Mouse (Mus musculus): ENCODE results near the gene Slc12a8.

Slc12a8 gene

DNA sequence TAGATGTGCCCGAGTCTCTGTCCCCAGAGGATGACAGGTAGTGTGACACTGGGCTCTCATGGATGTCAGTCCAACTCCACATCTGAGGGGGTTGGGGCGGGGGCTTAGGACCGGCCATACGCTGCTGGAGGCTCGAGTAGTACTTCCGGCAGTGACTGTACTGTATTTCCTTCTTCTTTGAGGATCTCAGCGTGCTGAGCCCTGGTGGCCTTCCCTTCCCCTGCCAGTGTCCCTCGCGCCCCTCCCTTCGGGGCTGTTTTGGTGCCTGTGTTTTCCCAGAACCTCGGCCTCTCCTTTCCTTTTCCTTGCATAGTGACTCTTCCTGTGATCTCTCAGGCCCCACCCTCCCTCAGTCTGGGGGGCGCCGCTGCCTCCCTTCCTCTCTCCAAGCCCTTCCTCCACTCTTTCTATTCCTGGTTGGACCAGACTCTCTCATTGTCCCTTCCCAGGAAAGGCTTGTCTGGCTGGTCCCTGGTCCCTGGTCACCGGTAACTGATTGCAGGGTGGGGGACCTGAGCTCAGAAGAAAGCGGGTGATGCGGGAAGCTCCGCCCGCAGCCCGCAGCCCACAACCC, 66.8 kb downstream of the Slc12a8 start:
- no peak for DNase-seq (ENCODE audit: inconsistent ontology term)

- no peak for DNase-seq (ENCODE audit: inconsistent ontology term)
Measured at GRCm38 (mm10) chr16:33584455-33585082, 67.4 kb downstream of the Slc12a8 start.

- DNase-seq (ENCODE audit: inconsistent ontology term) = no peak
Measured at GRCm38 (mm10) chr16:33585083-33585460, 67.9 kb downstream of the Slc12a8 start.

DNA sequence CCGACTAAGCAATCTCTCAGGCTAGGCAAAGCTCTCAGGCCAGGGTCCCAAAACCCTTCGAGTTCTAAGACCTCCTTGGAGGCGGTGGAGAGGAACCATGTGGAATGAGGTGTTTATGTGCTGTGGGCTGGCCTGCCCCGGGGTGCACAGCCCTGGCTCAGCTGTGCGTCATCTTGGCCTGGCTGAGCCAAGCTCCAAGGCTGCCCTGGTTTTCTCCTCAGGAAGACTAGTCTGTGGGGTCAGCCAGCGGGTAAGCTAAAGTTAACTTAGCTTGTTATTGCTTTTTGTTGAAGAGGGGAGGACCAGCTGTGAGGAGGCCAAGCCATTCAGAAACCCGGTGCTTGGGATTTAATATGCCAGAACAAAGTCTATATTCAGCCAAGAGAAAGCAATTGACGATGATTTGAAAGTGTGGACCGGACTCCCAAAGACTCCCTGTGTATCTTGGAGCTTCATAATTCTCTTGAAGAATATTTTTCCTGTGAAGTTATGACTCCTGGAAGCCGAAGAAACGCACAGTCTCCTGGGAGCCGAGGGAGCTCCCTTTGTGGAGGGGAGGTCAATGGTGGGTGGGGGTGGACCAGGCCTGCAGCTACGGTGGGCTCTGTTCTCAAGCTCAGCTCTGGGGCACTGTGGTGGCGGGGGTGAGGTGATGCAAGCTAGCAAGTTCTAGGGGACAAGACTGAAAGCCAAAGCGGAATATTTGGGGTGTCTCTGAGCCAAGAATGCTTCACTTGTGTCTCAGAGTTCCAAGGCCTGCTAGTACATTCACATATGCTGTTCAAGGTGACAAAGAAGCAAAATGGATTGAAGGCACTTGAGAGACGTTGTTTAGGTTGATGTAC, 70.4 kb downstream of the Slc12a8 start:
- no peak for DNase-seq (ENCODE audit: inconsistent ontology term)

DNA sequence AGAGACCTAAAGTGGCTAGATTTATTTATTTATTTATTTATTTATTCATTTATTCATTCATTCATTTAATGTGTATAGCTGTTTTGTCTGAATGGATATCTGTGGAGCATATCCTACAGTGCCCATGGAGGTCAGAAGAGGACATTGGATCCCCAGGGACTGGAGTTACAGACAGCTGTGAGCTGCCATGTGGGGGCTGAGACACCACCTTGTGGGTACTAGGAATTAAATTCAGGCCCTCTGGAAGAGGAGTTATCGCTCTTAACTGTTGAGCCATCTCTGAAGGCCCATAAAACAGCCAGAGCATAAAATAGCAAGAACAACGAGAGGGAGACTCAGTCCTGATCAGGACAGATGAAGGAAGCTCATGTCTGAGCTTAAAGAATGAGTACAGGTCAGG, 71.7 kb downstream of the Slc12a8 start:
- no peak for DNase-seq (ENCODE audit: inconsistent ontology term)

DNA sequence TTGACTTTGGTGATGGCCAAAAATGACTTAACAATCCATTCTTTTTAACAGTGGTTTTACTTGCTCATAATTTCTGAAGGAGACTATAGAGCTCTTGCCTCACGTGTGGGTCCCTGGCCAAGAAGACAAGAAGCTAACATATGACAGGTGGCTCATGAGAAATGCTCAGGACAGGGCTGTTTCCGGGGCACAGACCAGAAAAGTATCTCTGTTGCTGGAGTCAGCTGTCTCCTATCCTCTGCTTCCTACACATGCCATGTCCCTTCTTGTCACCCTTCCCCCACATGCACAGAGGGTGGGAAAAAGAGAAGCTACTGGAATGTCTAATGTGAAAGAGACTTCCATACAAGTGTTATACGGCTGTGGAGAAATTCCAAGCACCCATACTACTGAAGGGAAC, 73.3 kb downstream of the Slc12a8 start:
- DNase-seq (ENCODE audit: inconsistent ontology term) = no peak

GRCm38 (mm10) chr16:33591390-33592067, 74.4 kb downstream of the Slc12a8 start:
- no peak for DNase-seq (ENCODE audit: inconsistent ontology term)

DNA sequence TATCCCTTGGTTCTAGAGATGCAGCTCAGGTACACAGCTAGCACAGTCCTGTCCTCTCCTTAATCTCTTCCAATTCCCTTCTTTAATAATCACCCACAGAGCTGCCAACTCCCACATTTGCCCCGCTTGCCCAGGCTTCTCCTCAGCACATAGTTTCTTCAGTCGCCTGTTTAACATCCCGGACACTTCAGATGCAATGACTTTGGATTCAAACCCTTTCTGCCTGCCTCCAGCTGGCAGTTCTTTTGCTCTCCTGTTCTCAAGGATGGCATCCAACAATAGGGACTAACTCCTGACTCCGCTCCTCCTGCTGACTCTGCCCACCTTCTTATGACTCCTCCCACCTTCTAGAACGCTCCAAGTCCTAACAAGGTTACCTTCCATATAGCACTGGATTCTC, 75.2 kb downstream of the Slc12a8 start:
- no peak for DNase-seq (ENCODE audit: inconsistent ontology term)

- DNase-seq (ENCODE audit: inconsistent ontology term) = no peak
Measured at GRCm38 (mm10) chr16:33593467-33593866, 76.3 kb downstream of the Slc12a8 start.

- DNase-seq (ENCODE audit: inconsistent ontology term) = peak; percentile 94
Measured at GRCm38 (mm10) chr16:33594037-33594771, 77.1 kb downstream of the Slc12a8 start.

- no peak for DNase-seq (ENCODE audit: inconsistent ontology term)
Measured at GRCm38 (mm10) chr16:33595235-33595769, 78.2 kb downstream of the Slc12a8 start.

- DNase-seq (ENCODE audit: inconsistent ontology term) = no peak
Measured at GRCm38 (mm10) chr16:33596213-33596612, 79.1 kb downstream of the Slc12a8 start.

GRCm38 (mm10) chr16:33600216-33600615, 83.1 kb downstream of the Slc12a8 start:
- no peak for DNase-seq (ENCODE audit: inconsistent ontology term)

GRCm38 (mm10) chr16:33601299-33601698, 84.2 kb downstream of the Slc12a8 start:
- DNase-seq (ENCODE audit: inconsistent ontology term) = no peak

GRCm38 (mm10) chr16:33605647-33606596, 88.8 kb downstream of the Slc12a8 start:
- no peak for DNase-seq (ENCODE audit: inconsistent ontology term)

DNA sequence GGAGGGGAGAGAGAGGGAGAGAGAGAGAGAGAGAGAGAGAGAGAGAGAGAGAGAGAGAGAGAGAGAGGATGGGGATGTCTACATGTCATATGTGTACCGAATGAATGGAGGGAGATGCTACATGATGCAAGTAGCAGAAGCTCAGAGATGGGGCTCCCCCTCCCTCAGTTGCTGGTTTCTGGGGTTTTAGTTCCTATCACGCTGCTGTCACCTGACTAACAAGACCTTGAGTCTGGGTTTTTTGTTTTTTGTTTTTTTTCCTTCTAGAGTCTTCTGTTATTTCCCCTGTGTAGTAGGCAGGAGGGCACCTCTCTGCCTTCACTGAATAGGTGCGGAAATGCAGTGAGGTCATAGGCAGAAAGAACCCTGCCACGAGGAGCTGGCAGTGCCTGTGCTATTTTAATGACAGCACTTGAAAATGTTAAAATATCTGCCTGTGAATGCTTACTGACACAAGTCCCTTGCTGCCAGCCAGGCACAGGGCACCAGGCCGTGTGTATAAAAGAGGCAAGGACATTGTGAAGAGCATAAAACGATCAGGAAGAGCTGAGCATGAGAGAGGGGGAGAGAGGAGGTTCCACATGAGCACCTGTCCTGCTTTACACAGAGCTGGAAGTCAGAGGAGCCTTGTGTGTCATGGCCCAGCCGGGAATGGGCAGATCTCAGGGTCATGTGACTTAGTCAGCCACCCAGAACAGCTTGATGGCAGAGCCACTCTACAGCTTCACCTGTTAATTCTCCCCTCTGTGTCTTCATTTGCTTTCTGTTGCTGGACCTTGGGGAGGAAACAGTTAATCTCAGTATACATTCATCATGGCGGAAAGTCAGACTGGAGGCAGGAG, 89.8 kb downstream of the Slc12a8 start:
- DNase-seq (ENCODE audit: inconsistent ontology term) = no peak

DNA sequence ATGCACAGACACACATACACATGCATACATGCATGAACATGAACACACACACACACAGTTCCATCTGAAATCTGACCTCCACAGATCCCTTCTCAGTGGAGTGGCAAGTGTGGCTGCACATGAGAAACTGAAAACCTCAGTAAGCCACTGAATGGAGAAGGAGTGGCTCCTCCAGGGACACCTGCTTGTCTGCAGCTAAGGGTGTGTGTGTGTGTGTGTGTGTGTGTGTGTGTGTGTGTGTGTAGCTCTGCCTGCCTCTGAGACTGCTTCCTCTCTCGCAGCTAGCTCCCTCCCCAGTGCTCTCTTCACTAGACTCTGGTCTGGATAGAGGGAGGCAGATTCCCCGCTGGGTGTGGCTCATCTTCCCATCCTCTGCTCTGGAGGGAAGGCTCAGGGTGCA, 92.4 kb downstream of the Slc12a8 start:
- no peak for DNase-seq (ENCODE audit: inconsistent ontology term)

DNA sequence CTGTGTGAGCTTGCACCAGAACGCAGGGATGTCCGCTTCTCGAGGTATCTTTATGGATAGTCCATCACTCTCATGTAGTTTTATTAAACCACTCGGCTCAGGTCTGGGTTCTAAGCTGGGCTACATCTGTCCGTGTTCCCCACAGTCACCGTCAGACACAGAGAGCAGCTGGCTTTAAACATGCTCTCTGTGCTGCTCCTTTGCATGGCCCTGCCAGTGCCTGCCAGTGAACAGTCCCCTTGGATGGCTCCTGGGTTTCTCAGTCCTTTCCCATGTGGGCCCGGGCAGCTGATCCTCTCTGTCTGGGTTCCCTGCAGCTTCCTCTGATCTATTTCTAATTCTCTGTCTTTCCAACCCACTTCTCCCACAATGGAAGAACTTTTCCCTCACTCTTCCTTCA, 93.3 kb downstream of the Slc12a8 start:
- no peak for DNase-seq (ENCODE audit: inconsistent ontology term)

DNA sequence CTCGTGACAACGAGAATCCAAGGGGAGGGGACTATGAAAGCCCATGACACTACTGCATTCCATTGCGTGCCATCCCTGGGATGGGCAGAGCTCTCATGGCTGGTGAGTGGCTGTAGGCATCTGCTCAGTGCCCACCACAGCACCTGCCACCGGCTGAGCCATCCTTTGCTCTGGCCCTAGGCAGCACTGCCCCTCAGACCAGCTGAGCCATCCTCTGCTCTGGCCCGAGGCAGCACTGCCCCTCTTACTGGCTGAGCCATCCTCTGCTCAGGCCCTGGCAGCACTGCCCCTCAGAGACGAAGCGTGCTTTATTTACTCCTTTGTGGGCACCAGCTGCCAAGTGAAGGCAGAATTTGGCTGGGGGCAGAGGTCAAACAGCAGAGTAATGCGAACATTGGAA, 94.2 kb downstream of the Slc12a8 start:
- DNase-seq (ENCODE audit: inconsistent ontology term) = no peak

Measured in Muller cell, postnatal 12 days (primary cell).